Mouse (Mus musculus): Measurements from ENCODE around the gene Rasa3. TPM values are rescaled to one million over a fixed set of nuclear protein-coding genes. Genes with fewer than 3 reads are reported as not detected.

Rasa3 gene
- total RNA-seq, 2 experiments from 2014 or later: 54.4 to 55.5 TPM

- no peak for ATAC-seq (replicated peaks; ENCODE audit: poor library complexity, severe bottlenecking)
These were observed 52.5 kb downstream of the Rasa3 start for GRCm38 (mm10) chr8:13624863-13625262.

- peak; percentile 78 for ATAC-seq (replicated peaks; ENCODE audit: poor library complexity, severe bottlenecking)
These were observed 53.4 kb downstream of the Rasa3 start for GRCm38 (mm10) chr8:13623911-13624421.

DNA sequence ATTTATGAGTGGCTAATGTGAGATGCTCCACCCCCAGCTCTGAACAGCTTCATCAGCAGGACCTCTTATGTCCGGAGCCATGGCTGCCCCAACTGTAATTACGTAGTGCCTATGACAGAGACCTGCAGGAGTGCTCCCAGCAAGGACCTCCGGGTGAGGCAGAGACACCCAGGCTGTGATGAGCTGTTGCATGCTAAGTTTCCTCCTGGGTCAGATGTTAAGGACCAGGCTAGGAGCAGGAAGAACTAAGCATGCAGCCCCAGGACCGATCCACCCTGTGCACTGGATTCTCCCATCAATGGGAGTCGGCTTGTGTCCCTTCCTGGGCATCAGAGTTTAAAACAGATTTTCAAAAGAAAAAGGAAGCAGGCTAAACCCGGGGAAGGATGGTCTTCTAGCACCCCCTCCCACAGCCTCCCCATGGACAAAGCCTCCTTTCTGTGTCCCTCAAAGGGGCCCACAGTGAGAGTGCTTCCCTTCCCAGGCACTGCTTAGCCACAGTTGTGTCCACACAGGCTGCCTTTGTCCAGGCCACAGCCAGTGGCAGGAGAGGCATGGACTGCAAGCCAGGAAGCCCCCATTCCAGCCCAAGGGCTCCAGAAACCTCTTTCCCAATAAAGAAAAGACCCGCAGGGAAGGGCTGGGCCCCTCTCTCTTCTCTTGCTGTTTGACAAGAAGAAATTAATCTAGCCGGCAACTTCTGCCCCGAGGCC is 54.2 kb downstream of the Rasa3 start:
- ATAC-seq (replicated peaks; ENCODE audit: poor library complexity, severe bottlenecking): no peak

GRCm38 (mm10) chr8:13620226-13620920 is 57.0 kb downstream of the Rasa3 start:
- ATAC-seq (replicated peaks; ENCODE audit: poor library complexity, severe bottlenecking): no peak

GRCm38 (mm10) chr8:13616831-13617505 is 60.4 kb downstream of the Rasa3 start:
- ATAC-seq (replicated peaks; ENCODE audit: poor library complexity, severe bottlenecking): 0 out of 2 replicates have a peak, but pooled peaks have one; percentile 7

DNA sequence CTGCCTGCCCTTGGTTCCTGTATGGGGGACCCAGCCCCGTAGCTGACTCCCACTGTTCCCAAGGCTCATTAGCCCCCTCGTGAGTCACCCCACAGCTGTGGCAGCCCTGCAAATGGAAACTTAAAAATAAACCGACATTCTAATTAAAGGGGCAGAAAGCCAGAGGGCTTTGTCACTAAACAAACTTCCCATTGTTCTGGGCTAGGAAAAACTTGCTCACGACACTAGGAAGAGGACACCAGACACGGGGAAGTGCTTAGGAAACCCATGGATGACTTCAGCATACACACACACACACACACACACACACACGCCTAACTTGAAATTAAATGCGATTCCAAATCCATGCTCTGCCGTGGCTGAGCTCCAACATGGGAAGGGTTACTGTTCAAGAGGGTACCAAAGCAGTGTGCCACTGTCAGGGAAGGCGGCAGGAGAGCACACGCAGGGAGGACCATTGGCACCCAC is 62.4 kb downstream of the Rasa3 start:
- ATAC-seq (replicated peaks; ENCODE audit: poor library complexity, severe bottlenecking): no peak

DNA sequence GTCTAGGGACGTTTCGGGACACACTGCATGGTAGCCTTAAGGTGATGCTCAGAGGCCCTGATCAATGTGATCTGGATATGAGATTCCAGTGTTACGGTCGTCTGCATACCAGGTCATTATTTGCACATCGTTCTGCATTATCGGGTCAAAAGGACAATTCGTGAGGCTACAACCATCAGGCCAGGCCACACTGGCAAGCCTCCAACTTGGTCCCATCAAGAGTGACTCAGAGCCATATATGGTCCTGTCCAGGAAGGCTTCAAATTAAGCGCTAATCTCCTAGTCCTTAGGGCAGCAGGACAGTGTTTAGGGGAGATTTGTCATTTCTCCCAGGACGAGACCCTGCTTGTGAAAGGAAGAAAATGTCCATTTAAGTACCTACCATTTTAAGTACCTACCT is 63.3 kb downstream of the Rasa3 start:
- no peak for ATAC-seq (replicated peaks; ENCODE audit: poor library complexity, severe bottlenecking)

- no peak for ATAC-seq (replicated peaks; ENCODE audit: poor library complexity, severe bottlenecking)
These were observed 65.7 kb downstream of the Rasa3 start for GRCm38 (mm10) chr8:13611702-13612101.

GRCm38 (mm10) chr8:13609971-13610370 is 67.4 kb downstream of the Rasa3 start:
- no peak for ATAC-seq (replicated peaks; ENCODE audit: poor library complexity, severe bottlenecking)

DNA sequence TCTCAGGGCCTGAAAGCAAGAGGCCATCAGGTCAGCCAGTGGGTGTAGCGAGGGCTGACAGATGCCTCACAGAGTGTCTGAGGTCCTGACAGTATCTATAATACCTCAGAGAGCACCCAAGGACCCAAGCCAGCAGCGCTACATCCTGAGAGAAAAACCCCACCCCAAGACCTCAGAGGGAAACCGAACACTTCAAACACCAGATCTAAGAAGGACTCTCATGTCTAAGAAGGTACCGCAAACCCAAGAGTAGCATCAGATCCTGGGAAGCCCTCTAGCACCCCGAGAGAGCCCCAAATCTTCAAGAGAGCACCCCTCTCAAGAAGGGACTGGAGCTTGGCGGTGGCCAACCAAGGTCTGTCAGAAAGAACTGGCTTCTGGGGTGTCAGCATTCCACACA is 68.5 kb downstream of the Rasa3 start:
- no peak for ATAC-seq (replicated peaks; ENCODE audit: poor library complexity, severe bottlenecking)

DNA sequence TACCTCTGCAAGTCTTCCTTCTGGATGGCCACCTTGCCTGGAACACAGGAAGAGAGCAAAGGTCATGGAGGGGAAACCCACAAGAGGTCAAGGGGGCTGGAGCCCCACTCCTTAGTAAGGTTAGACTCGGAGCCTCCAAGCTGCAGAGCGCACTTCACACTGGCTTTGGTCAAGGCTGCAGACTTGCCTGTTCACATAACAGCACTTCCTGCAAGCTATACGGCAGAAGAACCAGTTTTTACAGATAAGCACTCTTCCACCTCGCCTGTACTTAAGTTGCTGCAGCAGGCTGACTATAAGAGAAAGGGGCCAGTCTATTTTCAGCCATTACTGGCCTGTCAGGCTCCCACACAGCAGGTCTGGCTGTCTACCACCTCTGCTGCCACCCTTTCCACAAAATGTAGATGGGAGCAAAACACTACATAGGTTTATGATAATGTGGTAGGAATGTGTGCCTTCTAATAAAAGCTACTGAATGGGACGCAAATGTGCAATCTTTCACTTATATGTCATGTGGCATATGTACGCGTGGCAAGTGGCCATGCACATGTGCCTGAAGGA is 71.4 kb downstream of the Rasa3 start:
- no peak for ATAC-seq (replicated peaks; ENCODE audit: poor library complexity, severe bottlenecking)

DNA sequence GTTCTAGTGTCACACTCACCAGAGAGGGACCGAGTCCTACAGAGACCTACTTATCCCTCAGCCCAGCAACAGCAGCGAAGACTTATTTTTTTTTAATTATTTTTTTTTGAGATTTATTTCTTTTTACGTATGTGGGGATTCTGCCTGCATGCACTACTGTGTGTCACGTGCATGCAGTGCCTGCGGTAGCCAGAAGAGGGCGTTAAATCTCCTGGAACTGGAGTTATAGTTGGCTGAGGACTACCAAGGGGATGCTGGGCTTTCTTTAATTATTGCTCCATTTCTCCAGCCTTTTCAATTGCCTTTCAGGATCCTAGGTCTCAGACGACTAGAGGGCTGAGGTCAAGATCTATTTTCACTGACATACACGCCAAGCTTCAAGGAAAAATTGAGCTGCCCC is 74.8 kb downstream of the Rasa3 start:
- no peak for ATAC-seq (replicated peaks; ENCODE audit: poor library complexity, severe bottlenecking)

GRCm38 (mm10) chr8:13601166-13601565 is 76.2 kb downstream of the Rasa3 start:
- ATAC-seq (replicated peaks; ENCODE audit: poor library complexity, severe bottlenecking): peak; percentile 64

DNA sequence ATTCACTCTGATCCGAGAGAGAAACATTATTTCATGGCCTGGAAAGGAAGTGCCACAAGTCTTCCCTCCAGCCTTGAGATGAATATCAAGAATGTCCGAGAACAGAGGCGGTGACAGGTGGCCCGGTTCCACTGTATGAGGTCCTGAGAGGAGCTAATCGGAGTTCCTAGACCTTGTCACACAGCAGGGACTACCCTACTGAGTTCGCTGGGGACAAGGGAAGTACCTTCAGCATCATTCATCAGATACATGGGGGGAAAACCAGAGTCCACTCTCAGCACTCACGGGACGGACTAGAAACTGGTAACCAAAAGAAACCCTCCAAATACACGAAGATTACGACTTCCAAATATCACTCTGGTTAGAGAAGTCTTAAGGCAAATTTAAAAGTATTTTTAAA is 76.7 kb downstream of the Rasa3 start:
- ATAC-seq (replicated peaks; ENCODE audit: poor library complexity, severe bottlenecking): 0 out of 2 replicates have a peak, but pooled peaks have one; percentile 5

GRCm38 (mm10) chr8:13600204-13600603 is 77.2 kb downstream of the Rasa3 start:
- peak; percentile 64 for ATAC-seq (replicated peaks; ENCODE audit: poor library complexity, severe bottlenecking)

DNA sequence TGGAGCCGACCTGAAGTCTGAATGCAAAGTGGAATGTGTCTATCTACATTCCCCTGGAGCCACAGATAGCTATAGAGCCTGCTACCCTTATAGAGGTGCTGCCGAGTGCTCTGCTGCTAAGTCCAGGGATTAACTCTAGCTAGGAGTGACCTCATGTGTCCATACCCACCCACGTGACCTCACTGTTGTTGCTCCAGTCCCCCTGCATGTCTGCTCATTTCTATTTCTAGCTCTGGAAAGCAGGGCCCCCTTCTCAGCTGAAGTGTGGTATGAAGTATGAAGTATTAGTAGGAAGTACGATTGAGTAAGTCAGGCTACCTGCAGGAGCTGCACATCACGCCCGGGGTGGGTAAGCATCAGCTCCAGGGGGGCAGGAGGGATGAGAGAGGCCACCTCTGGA is 79.6 kb downstream of the Rasa3 start:
- no peak for ATAC-seq (replicated peaks; ENCODE audit: poor library complexity, severe bottlenecking)

DNA sequence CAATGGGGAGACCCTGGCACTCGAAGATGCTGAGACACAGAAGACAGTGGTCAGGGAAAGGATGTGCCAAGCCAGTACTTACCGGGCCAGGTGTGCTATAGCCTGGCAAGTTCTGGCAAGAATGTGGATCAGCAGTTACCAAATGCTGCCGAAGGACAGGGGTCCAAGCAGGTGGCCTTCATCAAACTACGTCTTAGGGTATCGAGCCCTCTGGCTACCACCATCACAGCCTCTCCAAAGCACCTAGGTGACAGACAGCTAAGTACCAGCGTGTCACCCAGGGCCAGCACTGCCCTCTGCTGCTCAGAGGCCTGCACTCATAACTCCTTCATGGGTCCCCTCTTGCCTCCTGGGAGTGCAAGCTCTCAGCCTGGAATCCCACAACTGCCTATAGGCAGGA is 81.5 kb downstream of the Rasa3 start:
- no peak for ATAC-seq (replicated peaks; ENCODE audit: poor library complexity, severe bottlenecking)

DNA sequence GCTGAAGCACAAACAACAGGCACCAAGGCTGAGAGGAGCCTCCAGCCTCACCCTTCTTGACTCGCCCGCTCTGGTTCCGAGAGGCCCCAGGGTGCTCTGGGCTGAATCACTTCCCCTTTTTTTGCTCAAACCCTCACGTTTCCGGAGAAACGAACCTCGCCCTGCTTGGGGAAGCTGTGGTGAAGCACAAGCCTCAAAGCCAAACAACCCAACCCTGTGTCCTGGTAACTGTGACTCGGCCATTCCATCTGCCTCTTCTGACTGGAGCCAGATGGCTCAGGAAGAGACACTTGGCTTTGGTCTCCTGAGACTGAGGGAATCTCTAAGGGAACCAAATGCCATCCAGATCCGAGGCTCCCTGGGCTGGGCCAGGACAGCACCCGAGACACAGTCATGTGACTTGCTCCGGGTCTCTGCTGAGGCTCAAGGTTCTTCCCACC is 82.5 kb downstream of the Rasa3 start:
- ATAC-seq (replicated peaks; ENCODE audit: poor library complexity, severe bottlenecking): peak; percentile 90

DNA sequence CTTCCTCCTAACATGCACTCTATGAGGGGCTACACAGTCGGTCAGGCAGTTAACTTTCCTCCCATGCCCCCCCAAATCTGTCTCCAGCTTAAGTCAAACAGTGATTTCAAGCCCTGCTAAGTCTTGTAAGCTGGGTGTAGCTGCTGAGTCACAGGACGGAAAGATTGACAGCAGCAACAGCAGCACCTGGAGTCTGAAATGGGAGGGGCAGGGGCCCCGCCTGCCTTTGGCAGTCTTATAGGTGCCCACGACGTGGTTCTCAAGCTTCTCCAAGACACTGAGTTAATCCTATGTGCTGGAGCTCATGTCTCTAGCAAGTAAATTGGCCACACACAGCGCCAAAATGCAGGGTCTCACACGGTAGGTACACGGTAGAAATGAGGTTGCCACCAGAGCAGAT is 84.1 kb downstream of the Rasa3 start:
- ATAC-seq (replicated peaks; ENCODE audit: poor library complexity, severe bottlenecking): no peak

- ATAC-seq (replicated peaks; ENCODE audit: poor library complexity, severe bottlenecking): no peak
These were observed 86.2 kb downstream of the Rasa3 start for GRCm38 (mm10) chr8:13591246-13591645.

DNA sequence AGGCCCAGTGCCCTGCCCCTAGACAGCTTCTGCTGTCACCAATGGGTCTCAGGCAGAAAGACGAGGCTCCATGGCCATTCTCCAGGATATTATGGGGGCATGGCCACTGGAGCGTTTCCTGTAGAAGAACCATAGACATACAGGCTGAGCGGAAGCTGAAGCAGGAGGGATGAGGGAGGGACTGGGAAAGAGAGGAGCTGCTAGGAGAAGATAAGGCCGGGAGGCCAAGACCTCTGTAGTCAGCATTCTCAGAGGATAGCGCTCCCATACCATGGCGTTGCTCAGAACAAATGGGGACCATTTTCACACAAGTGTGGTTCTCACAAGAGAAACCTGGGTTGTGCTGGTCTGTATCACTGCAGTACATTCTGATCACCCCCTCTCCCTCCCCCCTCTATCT is 88.3 kb downstream of the Rasa3 start:
- no peak for ATAC-seq (replicated peaks; ENCODE audit: poor library complexity, severe bottlenecking)

Measured in granulocyte monocyte progenitor cell, adult 5-6 weeks (primary cell).